Mouse (Mus musculus): ENCODE measurements around the gene Hrct1. TPM values are rescaled to one million over a fixed set of nuclear protein-coding genes. Genes with fewer than 3 reads are reported as not detected.

Gene Hrct1
- total and polyA plus RNA-seq, 3 experiments, result not detected

DNA sequence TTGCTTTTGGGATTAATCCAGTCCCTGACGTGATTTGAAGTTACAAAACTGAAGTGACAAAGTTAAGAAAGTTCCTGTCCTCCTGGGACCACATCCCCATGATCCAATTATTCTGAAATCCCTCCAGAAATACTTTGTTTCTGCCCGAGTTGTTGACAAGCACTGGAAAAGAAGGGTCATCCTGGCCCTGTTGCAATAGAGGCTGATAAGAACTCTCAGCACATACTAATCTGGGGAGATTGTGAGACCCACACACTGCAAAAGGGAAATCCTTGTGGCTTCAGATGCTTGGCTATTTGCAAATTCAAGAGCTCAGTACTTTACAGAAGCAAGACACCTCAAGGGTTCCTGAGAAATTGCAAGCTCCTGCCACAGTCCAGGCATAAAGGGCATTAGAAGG is 45.3 kb downstream of the Hrct1 start:
- H3K9ac ChIP-seq (ENCODE audit: insufficient read depth, low read depth), result no peak overlapping the region
- H3K79me2 ChIP-seq (replicated peaks; ENCODE audit: control insufficient read depth, extremely low read depth, insufficient read depth, poor library complexity, severe bottlenecking), result no peaks in the 10 kb centered on the region
- peaks cover 4% of the 10 kb centered on the region for H3K9me3 ChIP-seq (replicated peaks; ENCODE audit: low read length)
- H3K27me3 ChIP-seq (replicated peaks), result peaks cover 64% of the 10 kb centered on the region
- H3K4me3 ChIP-seq (replicated peaks in 1 of 3; ENCODE audit: low read depth in 2 of 3, low read length in 2 of 3, poor library complexity in 1 of 3), result no peak overlapping the region
- H3K36me3 ChIP-seq (replicated peaks in 1 of 2; ENCODE audit: control insufficient read depth in 1 of 2, insufficient read depth in 1 of 2, low read length in 1 of 2), result no peaks in the 10 kb centered on the region
- H3K4me2 ChIP-seq (ENCODE audit: insufficient read depth, low read depth, poor library complexity, severe bottlenecking), result no peak overlapping the region
- dilution Hi-C loops (cut with MboI; ENCODE audit: extremely low pct_ligation_motif_present, extremely low pct_unique_long_range_greater_than_20kb, low sequenced_read_pairs) (no loop called here), in situ Hi-C loops (cut with MboI; ENCODE audit: low pct_ligation_motif_present, low pct_unique_long_range_greater_than_20kb, low sequenced_read_pairs) (no loop called here)
- H3K27ac ChIP-seq (ENCODE audit: insufficient read depth, low read depth), result no peak overlapping the region
- DNase-seq (ENCODE audit: extremely low read depth), result no peak
- no peaks in the 10 kb centered on the region for H3K4me1 ChIP-seq (ENCODE audit: control insufficient read depth in 1 of 2, insufficient read depth in 2 of 2)
- no peak for TF ChIP-seq KAT2A (IDR thresholded peaks at IDR 0.05; ENCODE audit: insufficient replicate concordance, low read length)
- no peak for TF ChIP-seq POLR2AphosphoS2 (IDR thresholded peaks at IDR 0.05; ENCODE audit: low read depth, low read length)
- no peak for TF ChIP-seq NELFE (IDR thresholded peaks at IDR 0.05; ENCODE audit: low read depth, low read length)
- no peak for TF ChIP-seq SIN3A (IDR thresholded peaks at IDR 0.05; ENCODE audit: low read length)
- no peak for TF ChIP-seq CTCF (conservative IDR thresholded peaks at IDR 0.05 in 1 of 2, IDR thresholded peaks at IDR 0.05 in 1 of 2; ENCODE audit: low read depth in 2 of 2, low read length in 2 of 2)
- TF ChIP-seq MAZ (IDR thresholded peaks at IDR 0.05; ENCODE audit: low read depth, low read length), result no peak
- TF ChIP-seq BHLHE40 (IDR thresholded peaks at IDR 0.05; ENCODE audit: low read depth, low read length), result no peak
- no peak for TF ChIP-seq RCOR1 (conservative IDR thresholded peaks at IDR 0.05; ENCODE audit: low read depth, low read length)
- no peak for TF ChIP-seq IRF4 (IDR thresholded peaks at IDR 0.05; ENCODE audit: low read depth, low read length)
- no peak for TF ChIP-seq EP300 (IDR thresholded peaks at IDR 0.05; ENCODE audit: low read length)
- TF ChIP-seq UBTF (IDR thresholded peaks at IDR 0.05; ENCODE audit: low read depth, low read length), result no peak
- no peak for TF ChIP-seq GABPA (IDR thresholded peaks at IDR 0.05; ENCODE audit: insufficient replicate concordance, low read depth, low read length)
- TF ChIP-seq MEF2A (IDR thresholded peaks at IDR 0.05; ENCODE audit: borderline replicate concordance, low read depth, low read length), result no peak
- TF ChIP-seq MXI1 (IDR thresholded peaks at IDR 0.05; ENCODE audit: low read depth, low read length), result no peak
- TF ChIP-seq ZKSCAN1 (IDR thresholded peaks at IDR 0.05; ENCODE audit: borderline replicate concordance, low read depth, low read length), result no peak
- TF ChIP-seq HCFC1 (IDR thresholded peaks at IDR 0.05; ENCODE audit: low read depth, low read length), result no peak
- TF ChIP-seq ETS1 (conservative IDR thresholded peaks at IDR 0.05; ENCODE audit: low read depth, low read length), result no peak
- no peak for TF ChIP-seq NRF1 (IDR thresholded peaks at IDR 0.05; ENCODE audit: low read depth, low read length)

Other genes starting within 250 kb of the Hrct1 start
Only the 20 nearest of the 24 such genes appear.
- not detected in 2 replicates for gene Car9, start 220.2 kb upstream of the Hrct1 start, total RNA-seq (2012; rRNA removed)
- gene Car9, start 220.2 kb upstream of the Hrct1 start, total RNA-seq (2014; rRNA removed), result not detected in 2 replicates
- not detected in 2 replicates for gene Car9, start 220.2 kb upstream of the Hrct1 start, polyA plus RNA-seq (2012; ENCODE audit: insufficient read length, low read depth)
- 0.30 TPM in 1 of 2 replicates, not detected in the other for gene Tpm2, start 203.4 kb upstream of the Hrct1 start, total RNA-seq (2012; rRNA removed)
- not detected in 2 replicates for gene Tpm2, start 203.4 kb upstream of the Hrct1 start, total RNA-seq (2014; rRNA removed)
- 0.29 TPM in 1 of 2 replicates, not detected in the other for gene Tpm2, start 203.4 kb upstream of the Hrct1 start, polyA plus RNA-seq (2012; ENCODE audit: insufficient read length, low read depth)
- 32.9 and 34.2 TPM in 2 replicates for gene Creb3, start 164.9 kb upstream of the Hrct1 start, total RNA-seq (2012; rRNA removed)
- gene Creb3, start 164.9 kb upstream of the Hrct1 start, total RNA-seq (2014; rRNA removed), result 26.1 and 27.6 TPM in 2 replicates
- 33.1 and 37.2 TPM in 2 replicates for gene Creb3, start 164.9 kb upstream of the Hrct1 start, polyA plus RNA-seq (2012; ENCODE audit: insufficient read length, low read depth)
- 59.3 and 60.4 TPM in 2 replicates for gene Tln1, start 164.5 kb upstream of the Hrct1 start, total RNA-seq (2012; rRNA removed)
- gene Tln1, start 164.5 kb upstream of the Hrct1 start, total RNA-seq (2014; rRNA removed), result 22.3 and 22.7 TPM in 2 replicates
- gene Tln1, start 164.5 kb upstream of the Hrct1 start, polyA plus RNA-seq (2012; ENCODE audit: insufficient read length, low read depth), result 50.1 and 69.2 TPM in 2 replicates
- 16.6 and 22.0 TPM in 2 replicates for gene Rgp1, start 148.5 kb upstream of the Hrct1 start, total RNA-seq (2012; rRNA removed)
- 5.4 and 10.1 TPM in 2 replicates for gene Rgp1, start 148.5 kb upstream of the Hrct1 start, total RNA-seq (2014; rRNA removed)
- gene Rgp1, start 148.5 kb upstream of the Hrct1 start, polyA plus RNA-seq (2012; ENCODE audit: insufficient read length, low read depth), result 32.7 and 37.0 TPM in 2 replicates
- gene Gba2, start 148.3 kb upstream of the Hrct1 start, total RNA-seq (2012; rRNA removed), result 3.6 and 4.1 TPM in 2 replicates
- gene Gba2, start 148.3 kb upstream of the Hrct1 start, total RNA-seq (2014; rRNA removed), result 3.2 TPM in 2 replicates
- 8.7 and 11.2 TPM in 2 replicates for gene Gba2, start 148.3 kb upstream of the Hrct1 start, polyA plus RNA-seq (2012; ENCODE audit: insufficient read length, low read depth)
- gene Msmp, start 142.7 kb upstream of the Hrct1 start, total RNA-seq (2012; rRNA removed), result 0.46 and 0.72 TPM in 2 replicates
- gene Msmp, start 142.7 kb upstream of the Hrct1 start, total RNA-seq (2014; rRNA removed), result not detected in 2 replicates
- 5.9 and 6.3 TPM in 2 replicates for gene Msmp, start 142.7 kb upstream of the Hrct1 start, polyA plus RNA-seq (2012; ENCODE audit: insufficient read length, low read depth)
- 0.04 and 0.38 TPM in 2 replicates for gene Npr2, start 95.3 kb upstream of the Hrct1 start, total RNA-seq (2012; rRNA removed)
- not detected in 2 replicates for gene Npr2, start 95.3 kb upstream of the Hrct1 start, total RNA-seq (2014; rRNA removed)
- 0.23 and 0.49 TPM in 2 replicates for gene Npr2, start 95.3 kb upstream of the Hrct1 start, polyA plus RNA-seq (2012; ENCODE audit: insufficient read length, low read depth)
- gene Spag8, start 73.6 kb upstream of the Hrct1 start, total RNA-seq (2012; rRNA removed), result 0.08 TPM in 1 of 2 replicates, not detected in the other
- not detected in 2 replicates for gene Spag8, start 73.6 kb upstream of the Hrct1 start, total RNA-seq (2014; rRNA removed)
- gene Spag8, start 73.6 kb upstream of the Hrct1 start, polyA plus RNA-seq (2012; ENCODE audit: insufficient read length, low read depth), result not detected in 2 replicates
- 21.2 and 27.9 TPM in 2 replicates for gene Hint2, start 70.7 kb upstream of the Hrct1 start, total RNA-seq (2012; rRNA removed)
- gene Hint2, start 70.7 kb upstream of the Hrct1 start, total RNA-seq (2014; rRNA removed), result 17.0 and 17.8 TPM in 2 replicates
- gene Hint2, start 70.7 kb upstream of the Hrct1 start, polyA plus RNA-seq (2012; ENCODE audit: insufficient read length, low read depth), result 6.4 and 8.1 TPM in 2 replicates
- 0.17 and 0.47 TPM in 2 replicates for gene Tmem8b, start 58.2 kb upstream of the Hrct1 start, total RNA-seq (2012; rRNA removed)
- gene Tmem8b, start 58.2 kb upstream of the Hrct1 start, total RNA-seq (2014; rRNA removed), result not detected in 2 replicates
- gene Tmem8b, start 58.2 kb upstream of the Hrct1 start, polyA plus RNA-seq (2012; ENCODE audit: insufficient read length, low read depth), result 0.16 and 0.26 TPM in 2 replicates
- gene Fam221b, start 58.0 kb upstream of the Hrct1 start, total RNA-seq (2012; rRNA removed), result 5.1 and 6.3 TPM in 2 replicates
- gene Fam221b, start 58.0 kb upstream of the Hrct1 start, total RNA-seq (2014; rRNA removed), result not detected in 2 replicates
- gene Fam221b, start 58.0 kb upstream of the Hrct1 start, polyA plus RNA-seq (2012; ENCODE audit: insufficient read length, low read depth), result 0.07 and 0.12 TPM in 2 replicates
- gene Olfr70, start 26.4 kb upstream of the Hrct1 start, total RNA-seq (2012; rRNA removed), result not detected in 2 replicates
- not detected in 2 replicates for gene Olfr70, start 26.4 kb upstream of the Hrct1 start, total RNA-seq (2014; rRNA removed)
- not detected in 2 replicates for gene Olfr70, start 26.4 kb upstream of the Hrct1 start, polyA plus RNA-seq (2012; ENCODE audit: insufficient read length, low read depth)
- not detected in 2 replicates for gene Olfr71, start 16.9 kb upstream of the Hrct1 start, total RNA-seq (2012; rRNA removed)
- gene Olfr71, start 16.9 kb upstream of the Hrct1 start, total RNA-seq (2014; rRNA removed), result not detected in 2 replicates
- not detected in 2 replicates for gene Olfr71, start 16.9 kb upstream of the Hrct1 start, polyA plus RNA-seq (2012; ENCODE audit: insufficient read length, low read depth)
- not detected in 2 replicates for gene Spaar, start 2.8 kb downstream of the Hrct1 start, total RNA-seq (2012; rRNA removed)
- not detected in 2 replicates for gene Spaar, start 2.8 kb downstream of the Hrct1 start, total RNA-seq (2014; rRNA removed)
- gene Spaar, start 2.8 kb downstream of the Hrct1 start, polyA plus RNA-seq (2012; ENCODE audit: insufficient read length, low read depth), result not detected in 2 replicates
- gene Olfr159, start 43.8 kb downstream of the Hrct1 start, total RNA-seq (2012; rRNA removed), result not detected in 2 replicates
- not detected in 2 replicates for gene Olfr159, start 43.8 kb downstream of the Hrct1 start, total RNA-seq (2014; rRNA removed)
- not detected in 2 replicates for gene Olfr159, start 43.8 kb downstream of the Hrct1 start, polyA plus RNA-seq (2012; ENCODE audit: insufficient read length, low read depth)
- not detected in 2 replicates for gene Olfr156, start 96.7 kb downstream of the Hrct1 start, total RNA-seq (2012; rRNA removed)
- gene Olfr156, start 96.7 kb downstream of the Hrct1 start, total RNA-seq (2014; rRNA removed), result not detected in 2 replicates
- not detected in 2 replicates for gene Olfr156, start 96.7 kb downstream of the Hrct1 start, polyA plus RNA-seq (2012; ENCODE audit: insufficient read length, low read depth)
- not detected in 2 replicates for gene Olfr157, start 113.0 kb downstream of the Hrct1 start, total RNA-seq (2012; rRNA removed)
- not detected in 2 replicates for gene Olfr157, start 113.0 kb downstream of the Hrct1 start, total RNA-seq (2014; rRNA removed)
- 0.03 TPM in 1 of 2 replicates, not detected in the other for gene Olfr157, start 113.0 kb downstream of the Hrct1 start, polyA plus RNA-seq (2012; ENCODE audit: insufficient read length, low read depth)
- not detected in 2 replicates for gene Olfr155, start 124.4 kb downstream of the Hrct1 start, total RNA-seq (2012; rRNA removed)
- not detected in 2 replicates for gene Olfr155, start 124.4 kb downstream of the Hrct1 start, total RNA-seq (2014; rRNA removed)
- gene Olfr155, start 124.4 kb downstream of the Hrct1 start, polyA plus RNA-seq (2012; ENCODE audit: insufficient read length, low read depth), result not detected in 2 replicates
- 0.55 and 0.68 TPM in 2 replicates for gene Reck, start 148.3 kb downstream of the Hrct1 start, total RNA-seq (2012; rRNA removed)
- gene Reck, start 148.3 kb downstream of the Hrct1 start, total RNA-seq (2014; rRNA removed), result 0.34 and 0.44 TPM in 2 replicates
- 1.4 and 1.8 TPM in 2 replicates for gene Reck, start 148.3 kb downstream of the Hrct1 start, polyA plus RNA-seq (2012; ENCODE audit: insufficient read length, low read depth)

Data from CH12.LX (cell line).